Mouse (Mus musculus): ENCODE measurements around the gene Actr2.
"Not testable (repeated sequence)": the region's sequence is repeated elsewhere in the genome, so short reads cannot be mapped to it uniquely, and the experiment has no call there.

GRCm38 (mm10) chr11:20153542-20153941 is 40.8 kb upstream of the Actr2 start:
- TF ChIP-seq CTCF (IDR thresholded peaks at IDR 0.05; ENCODE audit: low read depth, low read length); POLR2A (IDR thresholded peaks at IDR 0.05; ENCODE audit: borderline replicate concordance, low read depth, low read length): not testable (repeated sequence)
